Mouse (Mus musculus) embryonic facial prominence, embryonic 14.5 days (tissue): ENCODE data around the gene Paqr4. TPM values are rescaled to one million over a fixed set of nuclear protein-coding genes. Genes with fewer than 3 reads are reported as not detected.

Experiments used
- polyA plus RNA-seq: library from polyadenylated mRNA; unstranded; fragments of >200 nt; fragmentation: Nextera tagmentation; extraction: Ambion mirVana; gene quantifications from 2 replicates; pipeline ENCODE4 v1.2.1, GENCODE M21; 2014

The Paqr4 gene
- polyA plus RNA-seq, 1 experiment from 2014 or later = 20.9 TPM

Other genes starting within 250 kb of the Paqr4 start
- gene Zfp213, start 176.6 kb downstream of the Paqr4 start, polyA plus RNA-seq = 17.7 and 18.2 TPM in 2 replicates
- gene Zfp13, start 141.4 kb downstream of the Paqr4 start, polyA plus RNA-seq = 11.6 and 11.7 TPM in 2 replicates
- 0.14 TPM in 1 of 2 replicates, not detected in the other for gene Zscan10, start 140.0 kb downstream of the Paqr4 start, polyA plus RNA-seq
- gene Mmp25, start 95.6 kb downstream of the Paqr4 start, polyA plus RNA-seq = 0.90 and 1.4 TPM in 2 replicates
- 3.1 and 3.9 TPM in 2 replicates for gene Bicdl2, start 80.4 kb downstream of the Paqr4 start, polyA plus RNA-seq
- gene Hcfc1r1, start 67.3 kb downstream of the Paqr4 start, polyA plus RNA-seq = 94.8 and 107 TPM in 2 replicates
- 35.1 and 38.1 TPM in 2 replicates for gene Thoc6, start 67.0 kb downstream of the Paqr4 start, polyA plus RNA-seq
- gene Tnfrsf12a, start 63.4 kb downstream of the Paqr4 start, polyA plus RNA-seq = 23.3 and 30.7 TPM in 2 replicates
- 17.0 and 22.6 TPM in 2 replicates for gene Cldn6, start 61.6 kb downstream of the Paqr4 start, polyA plus RNA-seq
- 14.6 and 17.9 TPM in 2 replicates for gene Cldn9, start 56.8 kb downstream of the Paqr4 start, polyA plus RNA-seq
- 1.6 and 2.8 TPM in 2 replicates for gene 1520401A03Rik, start 18.1 kb downstream of the Paqr4 start, polyA plus RNA-seq
- gene Pkmyt1, start 14.5 kb downstream of the Paqr4 start, polyA plus RNA-seq = 39.6 and 40.3 TPM in 2 replicates
- gene Kremen2, start 5.0 kb upstream of the Paqr4 start, polyA plus RNA-seq = 12.9 and 21.2 TPM in 2 replicates
- gene Flywch1, start 30.7 kb upstream of the Paqr4 start, polyA plus RNA-seq = 62.9 and 74.7 TPM in 2 replicates
- gene Flywch2, start 45.2 kb upstream of the Paqr4 start, polyA plus RNA-seq = 27.0 and 33.9 TPM in 2 replicates
- 320 and 345 TPM in 2 replicates for gene Srrm2, start 49.7 kb upstream of the Paqr4 start, polyA plus RNA-seq
- 1,099 and 1,112 TPM in 2 replicates for gene Elob, start 88.3 kb upstream of the Paqr4 start, polyA plus RNA-seq
- gene Prss33, start 95.2 kb upstream of the Paqr4 start, polyA plus RNA-seq = 0.77 and 0.88 TPM in 2 replicates
- gene Prss32, start 103.0 kb upstream of the Paqr4 start, polyA plus RNA-seq = 0.25 TPM in 1 of 2 replicates, not detected in the other
- gene Prss41, start 103.3 kb upstream of the Paqr4 start, polyA plus RNA-seq = 0.64 and 1.1 TPM in 2 replicates
- not detected in 2 replicates for gene Prss21, start 127.2 kb upstream of the Paqr4 start, polyA plus RNA-seq
- 2.3 and 6.8 TPM in 2 replicates for gene Dcpp1, start 140.0 kb upstream of the Paqr4 start, polyA plus RNA-seq
- gene Dcpp2, start 140.0 kb upstream of the Paqr4 start, polyA plus RNA-seq = not detected in 2 replicates
- gene Dcpp3, start 176.6 kb upstream of the Paqr4 start, polyA plus RNA-seq = 3.9 and 15.6 TPM in 2 replicates
- not detected in 2 replicates for gene Sbp, start 200.8 kb upstream of the Paqr4 start, polyA plus RNA-seq
- not detected in 2 replicates for gene Sbpl, start 214.4 kb upstream of the Paqr4 start, polyA plus RNA-seq
- gene Prss30, start 239.7 kb upstream of the Paqr4 start, polyA plus RNA-seq = not detected in 2 replicates